Mouse (Mus musculus) forebrain, postnatal 0 days (tissue): ENCODE results near the gene Fam222a. TPM values are rescaled to one million over a fixed set of nuclear protein-coding genes. Genes with fewer than 3 reads are reported as not detected.

Experiments used
- ATAC-seq: fragments of 200-750 bp; cut with Nextera tagmentation; 2 replicates; pipeline ENCODE4 v1.8.0; 2017; ENCODE audit warnings: mild to moderate bottlenecking, moderate library complexity
- DNase-seq: peaks from one replicate; pipeline ENCODE4 v3.0.0-alpha.2; 2015
- H3K27ac ChIP-seq: fragments of 300-500 bp; sonication (generic); 2 replicates; pipeline ENCODE4 v1.5.1; 2014; ENCODE audit warnings: low read depth, mild to moderate bottlenecking, antibody characterized with exemption, low read length, moderate library complexity, mixed read lengths
- H3K27me3 ChIP-seq: fragments of 300-500 bp; sonication (generic); 2 replicates; pipeline ENCODE4 v1.6.1; 2014; ENCODE audit warnings: mild to moderate bottlenecking, low read length, mixed read lengths; ENCODE audit not compliant: insufficient read depth
- H3K36me3 ChIP-seq: fragments of 300-500 bp; sonication (generic); 2 replicates; pipeline ENCODE4 v1.6.1; 2014; ENCODE audit warnings: mild to moderate bottlenecking, moderate library complexity; ENCODE audit not compliant: insufficient read depth
- H3K4me1 ChIP-seq: fragments of 300-500 bp; sonication (generic); 2 replicates; pipeline ENCODE4 v1.6.1; 2014; ENCODE audit warnings: antibody characterized with exemption; ENCODE audit not compliant: insufficient read depth
- H3K4me2 ChIP-seq: fragments of 300-500 bp; sonication (generic); 2 replicates; pipeline ENCODE4 v1.6.1; 2014; ENCODE audit warnings: low read depth, mild to moderate bottlenecking, moderate library complexity
- H3K4me3 ChIP-seq: fragments of 300-500 bp; sonication (generic); 2 replicates; pipeline ENCODE4 v1.5.1; 2014; ENCODE audit warnings: low read depth, low read length, mixed read lengths
- H3K9ac ChIP-seq: fragments of 300-500 bp; sonication (generic); 2 replicates; pipeline ENCODE4 v1.6.1; 2014; ENCODE audit warnings: mild to moderate bottlenecking
- H3K9me3 ChIP-seq: fragments of 300-500 bp; sonication (generic); 2 replicates; pipeline ENCODE4 v1.6.1; 2016; ENCODE audit warnings: low read length
- CTCF ChIP-seq: sonication (generic); IDR thresholded peaks from 2 replicates; pipeline ENCODE4 v1.5.1; 2016; ENCODE audit warnings: antibody characterized with exemption, control low read depth, low read depth
- WGBS: fragments of 180-500 bp; shearing (Covaris S2); extraction: QIAGEN DNeasy Blood & Tissue Kit; methylation state at CpG from one replicate; pipeline ENCODE4 v1.1.7; 2014; 5-methylcytosine and 5-hydroxymethylcytosine counted together
- polyA plus RNA-seq: library from polyadenylated mRNA; unstranded; fragments of >200 nt; fragmentation: Nextera tagmentation; extraction: Ambion mirVana; gene quantifications from 2 replicates; pipeline ENCODE4 v1.2.1, GENCODE M21; 2015
- total RNA-seq: library from RNA; depleted of rRNA; stranded (reverse); fragments of >200 nt; gene quantifications from 2 replicates; pipeline ENCODE4 v1.2.3, GENCODE M21; 2014

Gene Fam222a
- total and polyA plus RNA-seq, 2 experiments from 2014 or later, result 3.4 to 8.2 TPM

DNA sequence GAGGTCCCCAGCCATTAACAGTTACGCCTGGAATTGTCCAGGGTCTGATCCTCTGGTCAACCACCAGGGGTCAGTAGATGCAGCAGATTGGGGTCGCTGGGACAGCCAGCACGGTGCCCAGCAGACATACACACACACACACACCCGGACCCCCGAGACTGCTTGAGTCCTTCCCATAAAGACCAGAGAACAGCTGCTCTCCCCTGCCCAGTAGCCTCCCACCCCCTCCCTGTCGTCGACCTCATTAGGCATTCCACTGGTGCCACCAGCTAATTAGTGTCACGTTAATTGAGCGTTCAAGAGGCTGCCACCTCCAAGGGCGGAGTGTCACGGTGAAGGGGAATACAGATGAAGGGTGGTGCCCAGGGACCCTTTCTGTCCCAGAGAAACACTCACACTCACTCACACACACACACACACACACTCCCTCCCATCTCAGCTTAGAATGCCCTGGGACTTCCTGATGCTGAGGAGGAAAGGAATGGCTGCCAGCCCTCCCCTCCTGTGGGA is 37.0 kb downstream of the Fam222a start:
- H3K4me1 ChIP-seq, result peaks cover 15% of the 10 kb centered on the region
- no peak overlapping the region for H3K9ac ChIP-seq
- 7% methylated on average over 11 of the region's 11 CpGs for WGBS
- H3K4me3 ChIP-seq, result no peak overlapping the region
- H3K36me3 ChIP-seq, result no peaks in the 10 kb centered on the region
- no peaks in the 10 kb centered on the region for H3K9me3 ChIP-seq
- H3K27me3 ChIP-seq, result peaks cover 11% of the 10 kb centered on the region; the same call in 1 of the 2 replicates
- H3K27ac ChIP-seq, result no peak overlapping the region
- no peak for DNase-seq
- peak; percentile 62 for TF ChIP-seq CTCF
- no peak overlapping the region for H3K4me2 ChIP-seq
- peak; percentile 42 for ATAC-seq

DNA sequence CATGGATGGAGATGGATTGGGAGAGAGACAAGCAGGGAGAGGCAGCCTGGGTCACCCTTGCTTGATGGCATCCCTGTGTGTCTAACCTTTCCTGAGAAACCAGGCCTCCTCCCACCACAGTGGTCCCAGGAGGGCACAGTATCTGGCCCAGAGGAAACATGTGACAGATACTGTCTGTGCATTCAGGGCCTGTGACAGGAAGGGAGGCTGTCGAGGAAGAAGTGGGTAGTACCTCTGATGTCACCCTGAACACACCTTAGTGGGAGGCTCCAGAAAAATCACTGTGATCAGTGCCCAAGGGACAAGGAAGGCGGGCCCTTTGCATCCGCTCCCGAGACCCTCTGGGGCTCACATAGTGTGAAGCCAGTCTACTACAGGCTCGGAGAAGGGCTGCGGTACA is 38.2 kb downstream of the Fam222a start:
- Histone ChIP-seq H3K9ac (no peak overlapping the region), H3K27ac (no peak overlapping the region), H3K36me3 (no peaks in the 10 kb centered on the region; the same call in 1 of the 2 replicates), H3K4me3 (no peak overlapping the region), H3K4me1 (peaks cover 15% of the 10 kb centered on the region), H3K4me2 (no peak overlapping the region), H3K27me3 (peaks cover 11% of the 10 kb centered on the region), H3K9me3 (no peaks in the 10 kb centered on the region)
- ATAC-seq, result no peak
- 75% methylated on average over 6 of the region's 6 CpGs for WGBS
- DNase-seq, result no peak
- TF ChIP-seq CTCF, result no peak

DNA sequence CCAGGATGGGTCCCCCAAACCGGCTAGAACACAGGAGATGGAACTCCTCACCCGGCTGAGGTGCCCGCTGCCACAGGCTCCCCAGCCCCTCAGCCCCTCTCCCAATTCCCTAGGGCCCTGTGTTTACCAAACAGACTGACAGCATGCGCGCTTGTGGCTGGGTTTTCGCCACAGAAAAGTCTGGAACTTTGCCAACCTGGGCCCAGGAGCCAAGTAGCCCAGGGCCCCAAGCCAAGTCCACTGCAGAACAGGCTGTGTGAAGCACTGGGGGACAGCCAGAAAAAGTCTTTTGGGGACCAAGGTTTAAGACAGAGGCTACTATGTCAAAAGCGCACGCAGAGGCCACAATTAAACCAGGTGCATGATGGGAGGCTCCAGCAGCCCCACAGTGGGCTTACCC is 39.8 kb downstream of the Fam222a start:
- TF ChIP-seq CTCF, result no peak
- 15% methylated on average over 8 of the region's 8 CpGs for WGBS
- ATAC-seq (peak; percentile 40), DNase-seq (peak; percentile 86)
- H3K9ac ChIP-seq, result no peak overlapping the region
- no peaks in the 10 kb centered on the region; the same call in 1 of the 2 replicates for H3K36me3 ChIP-seq
- no peak overlapping the region for H3K4me3 ChIP-seq
- H3K9me3 ChIP-seq, result no peaks in the 10 kb centered on the region
- no peak overlapping the region for H3K27ac ChIP-seq
- H3K27me3 ChIP-seq, result peaks cover 11% of the 10 kb centered on the region
- peaks cover 15% of the 10 kb centered on the region for H3K4me1 ChIP-seq
- H3K4me2 ChIP-seq, result no peak overlapping the region

DNA sequence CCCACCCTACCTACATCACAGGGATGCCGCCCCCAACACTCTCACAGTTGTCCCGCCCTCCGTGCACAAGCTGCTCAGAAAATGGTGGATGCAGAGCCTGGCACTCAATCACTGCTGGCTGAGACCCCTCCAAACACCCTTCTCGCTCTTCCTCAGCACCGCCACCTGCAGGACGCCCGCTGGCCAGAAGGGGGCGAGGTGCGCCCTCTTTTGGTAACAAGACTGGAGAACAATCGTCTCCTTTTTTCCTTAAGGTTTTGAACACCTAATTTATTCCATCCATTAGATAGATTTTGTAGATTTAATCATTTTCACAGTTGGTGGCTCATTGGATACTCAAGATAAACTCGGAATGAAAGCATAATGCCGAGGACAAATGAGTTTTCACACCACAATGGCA is 40.7 kb downstream of the Fam222a start:
- peak; percentile 90 for DNase-seq
- H3K9ac ChIP-seq, result no peak overlapping the region
- peaks cover 11% of the 10 kb centered on the region for H3K27me3 ChIP-seq
- no peak overlapping the region for H3K27ac ChIP-seq
- H3K4me1 ChIP-seq, result peaks cover 15% of the 10 kb centered on the region
- no peak overlapping the region for H3K4me3 ChIP-seq
- ATAC-seq, result peak; percentile 61
- TF ChIP-seq CTCF, result peak; percentile 98
- no peak overlapping the region; the same call in 1 of the 2 replicates for H3K4me2 ChIP-seq
- H3K9me3 ChIP-seq, result no peaks in the 10 kb centered on the region
- 6% methylated on average over 12 of the region's 12 CpGs for WGBS
- H3K36me3 ChIP-seq, result no peaks in the 10 kb centered on the region; the same call in 1 of the 2 replicates

DNA sequence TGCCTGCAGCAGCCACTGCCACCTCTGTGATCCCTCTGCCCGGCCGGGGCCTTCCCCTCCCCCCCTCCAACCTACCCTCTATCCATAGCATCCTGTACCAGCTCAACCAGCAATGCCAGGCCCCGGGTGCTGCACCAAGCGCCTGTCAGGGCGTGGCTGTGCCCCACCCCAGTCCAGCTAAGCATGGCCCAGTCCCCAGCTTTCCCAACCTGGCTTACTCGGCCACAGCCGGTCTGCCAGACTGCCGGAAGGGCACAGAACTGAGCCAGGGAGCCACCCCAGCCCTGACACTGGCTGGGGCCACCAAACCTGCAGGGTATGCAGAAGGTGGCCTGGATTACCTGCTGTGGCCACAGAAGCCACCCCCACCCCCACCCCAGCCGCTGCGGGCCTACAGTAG is 43.4 kb downstream of the Fam222a start:
- Histone ChIP-seq H3K27ac (no peak overlapping the region), H3K4me2 (no peak overlapping the region)
- no peak for ATAC-seq

DNA sequence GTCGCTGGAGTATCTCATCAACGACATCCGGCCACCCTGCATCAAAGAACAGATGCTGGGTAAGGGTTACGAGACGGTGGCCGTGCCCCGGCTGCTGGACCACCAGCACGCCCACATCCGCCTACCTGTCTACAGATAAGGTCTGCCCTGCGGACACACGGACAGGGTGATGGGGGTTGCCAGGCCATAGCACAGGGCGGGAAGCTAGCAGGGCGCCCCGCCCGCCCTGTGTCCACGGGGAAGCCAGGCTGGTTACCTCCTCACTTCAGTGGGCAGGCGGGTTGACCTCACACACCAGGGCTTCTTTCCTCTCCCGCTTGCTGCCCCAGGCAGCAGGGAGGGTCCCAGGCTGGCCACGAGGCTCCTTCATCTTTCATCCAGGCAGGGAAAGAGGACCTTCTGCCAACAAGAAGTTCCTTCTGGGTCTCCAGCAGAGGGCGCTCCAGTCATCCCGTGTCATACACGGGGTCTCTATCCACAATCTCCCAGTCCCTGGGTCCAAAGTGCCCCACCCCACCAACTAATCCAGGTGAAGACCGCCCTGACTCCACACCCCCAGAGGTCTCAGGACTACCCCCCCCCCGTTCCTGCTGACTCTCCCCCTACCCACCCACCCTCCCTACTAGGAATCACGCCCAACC is 44.3 kb downstream of the Fam222a start:
- TF ChIP-seq CTCF, result peak; percentile 62
- 70% methylated on average over 25 of the region's 25 CpGs for WGBS
- DNase-seq (no peak), ATAC-seq (no peak)
- peaks cover 10% of the 10 kb centered on the region for H3K4me1 ChIP-seq
- H3K27me3 ChIP-seq, result no peaks in the 10 kb centered on the region; the same call in 1 of the 2 replicates
- H3K4me2 ChIP-seq, result no peak overlapping the region
- H3K4me3 ChIP-seq, result no peak overlapping the region
- no peaks in the 10 kb centered on the region for H3K9me3 ChIP-seq
- no peaks in the 10 kb centered on the region; the same call in 1 of the 2 replicates for H3K36me3 ChIP-seq
- H3K27ac ChIP-seq, result no peak overlapping the region
- H3K9ac ChIP-seq, result no peak overlapping the region

More for the DNA sequence above, 43.4 kb downstream of the Fam222a start:
- TF ChIP-seq CTCF, result no peak
- no peak overlapping the region for H3K4me3 ChIP-seq
- H3K27me3 ChIP-seq, result peaks cover 8% of the 10 kb centered on the region; the same call in 1 of the 2 replicates
- 90% methylated on average over 10 of the region's 10 CpGs for WGBS
- H3K9me3 ChIP-seq, result no peaks in the 10 kb centered on the region
- peaks cover 10% of the 10 kb centered on the region for H3K4me1 ChIP-seq
- no peak for DNase-seq
- H3K9ac ChIP-seq, result no peak overlapping the region
- H3K36me3 ChIP-seq, result no peaks in the 10 kb centered on the region; the same call in 1 of the 2 replicates

DNA sequence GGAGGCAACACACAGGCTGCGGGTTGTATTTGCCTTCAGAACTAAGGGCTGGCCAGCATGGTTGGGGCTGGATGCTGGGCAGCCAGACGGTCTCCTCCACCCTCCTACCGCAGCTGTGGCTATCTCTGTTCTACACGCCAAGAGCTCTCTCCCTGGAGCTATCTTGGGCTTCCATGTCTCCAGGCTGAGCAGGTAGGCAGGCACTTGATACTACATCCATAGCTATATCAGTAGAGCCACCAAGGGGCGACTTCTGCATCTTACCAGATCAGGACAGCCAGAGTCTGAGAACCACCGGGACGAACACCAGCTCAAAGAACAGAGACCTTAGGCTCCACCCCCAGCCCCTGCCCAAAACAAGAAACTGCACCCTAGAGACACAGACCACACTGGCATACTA is 47.0 kb downstream of the Fam222a start:
- no peak for ATAC-seq
- no peak for TF ChIP-seq CTCF
- 62% methylated on average over 7 of the region's 7 CpGs for WGBS

More for the DNA sequence above, 47.0 kb downstream of the Fam222a start:
- no peaks in the 10 kb centered on the region for H3K9me3 ChIP-seq
- DNase-seq, result no peak
- H3K27me3 ChIP-seq, result no peaks in the 10 kb centered on the region; the same call in 1 of the 2 replicates
- H3K4me3 ChIP-seq, result no peak overlapping the region
- H3K4me1 ChIP-seq, result no peaks in the 10 kb centered on the region
- no peak overlapping the region for H3K9ac ChIP-seq
- H3K4me2 ChIP-seq, result no peak overlapping the region
- H3K36me3 ChIP-seq, result no peaks in the 10 kb centered on the region; the same call in 1 of the 2 replicates
- H3K27ac ChIP-seq, result no peak overlapping the region
